Mouse (Mus musculus) mouse embryonic stem cell (cell line): ENCODE data around the gene Mybpc2.

Experiments
- in situ Hi-C, 2 experiments: fragments of 300-500 bp; cut with MboI; formaldehyde crosslinking; loops; 1 replicate in 1 of 2; 3 replicates in 1 of 2; pipeline ENCODE4 v1.14.3; 2019 to 2020; ENCODE audit warnings: low sequenced_read_pairs in 2 of 2, low pct_unique_long_range_greater_than_20kb in 1 of 2, mixed read lengths in 1 of 2; ENCODE audit not compliant: unreplicated experiment in 1 of 2

The Mybpc2 gene

DNA sequence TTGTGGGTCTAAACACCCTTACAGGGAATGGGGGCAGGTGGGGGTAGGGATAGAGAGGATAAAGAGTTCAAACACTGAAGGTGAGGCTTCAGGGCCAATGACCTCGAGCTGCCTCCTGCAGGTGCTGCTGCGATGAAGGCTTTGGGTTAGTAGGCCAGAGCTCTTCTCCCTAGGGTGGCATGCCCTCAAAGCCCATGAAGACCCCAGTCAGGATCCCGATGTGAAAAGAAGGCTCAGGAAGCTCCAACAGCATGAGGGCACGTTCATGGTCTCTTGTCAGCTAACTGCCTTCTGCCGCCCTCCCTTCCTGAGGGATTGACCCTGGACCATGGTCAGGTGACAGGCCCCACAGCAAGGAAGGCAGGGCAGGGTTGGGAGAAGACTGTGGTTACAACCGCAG lies 64.4 kb downstream of the Mybpc2 start:
- in situ Hi-C loops: no loop called here

DNA sequence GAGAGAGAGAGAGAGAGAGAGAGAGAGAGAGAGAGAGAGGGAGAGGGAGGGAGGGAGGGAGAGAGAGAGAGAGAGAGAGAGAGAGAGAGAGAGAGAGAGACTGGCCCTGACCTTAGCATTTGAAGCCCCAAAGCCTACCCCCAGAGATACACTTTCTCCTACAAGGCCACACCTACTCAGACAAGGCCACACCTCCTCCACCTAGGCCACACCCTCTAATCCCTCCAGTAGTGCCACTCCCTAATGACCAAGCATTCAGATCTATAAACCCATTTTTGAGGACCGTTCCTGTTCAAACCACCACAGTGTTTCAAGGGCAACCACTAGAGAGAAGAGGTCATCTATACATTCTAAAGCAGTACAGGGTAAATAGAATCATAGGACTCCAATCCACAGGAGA lies 68.2 kb downstream of the Mybpc2 start:
- in situ Hi-C loops: no loop called here

DNA sequence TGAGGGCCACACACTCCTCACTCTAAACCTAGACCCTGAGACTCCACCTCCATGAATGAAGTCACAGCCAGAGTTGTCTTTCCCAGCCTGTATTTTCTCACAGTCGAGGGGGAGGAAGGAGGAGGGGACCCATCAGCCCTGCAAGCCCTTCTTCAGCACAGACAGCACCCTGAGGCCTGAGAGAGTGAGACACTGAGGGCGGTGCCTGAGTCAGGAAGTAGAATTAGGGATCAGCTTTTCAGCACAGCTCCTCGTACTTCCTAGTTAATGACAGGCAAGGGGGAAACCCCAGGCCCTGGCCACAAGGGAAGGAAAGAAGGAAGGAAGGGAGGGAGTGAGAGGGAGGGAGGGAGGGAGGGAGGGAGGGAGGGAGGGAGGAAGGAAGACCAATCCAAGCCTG lies 71.2 kb downstream of the Mybpc2 start:
- in situ Hi-C loops: no loop called here
